Mouse (Mus musculus): ENCODE data around the gene Gm21750.

DNA sequence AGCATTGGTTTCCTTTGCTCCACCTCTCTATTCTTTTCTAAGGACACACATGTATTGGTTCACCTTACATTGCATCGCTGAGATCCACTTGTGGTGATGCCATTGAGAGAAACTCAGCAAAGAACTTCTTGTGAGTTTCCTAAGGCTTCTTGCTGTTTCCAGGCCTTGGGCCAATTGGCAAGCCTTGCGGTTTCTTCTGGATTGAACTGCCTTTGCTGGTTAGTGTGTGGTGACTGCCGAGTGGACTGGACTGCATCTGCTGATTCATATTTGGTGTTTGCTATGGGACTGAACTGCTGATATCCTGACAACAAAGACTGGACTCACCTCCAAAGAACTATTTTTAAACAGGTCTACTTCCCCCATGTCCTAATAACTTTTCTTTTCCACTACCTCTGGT, 26.7 kb upstream of the Gm21750 start:
- TF ChIP-seq KAT2A (conservative IDR thresholded peaks at IDR 0.05; ENCODE audit: low read depth, low read length) (no peak), TCF12 (IDR thresholded peaks at IDR 0.05; ENCODE audit: low read depth, low read length) (no peak), MEF2A (IDR thresholded peaks at IDR 0.05; ENCODE audit: extremely low read depth, insufficient replicate concordance, low read depth, low read length, poor library complexity, severe bottlenecking) (no peak), POLR2AphosphoS5 (IDR thresholded peaks at IDR 0.05; ENCODE audit: borderline replicate concordance, low read depth, low read length) (no peak), POLR2A (IDR thresholded peaks at IDR 0.05; ENCODE audit: control insufficient read depth in 1 of 2, insufficient read depth in 1 of 2, low read depth in 1 of 2, low read length in 2 of 2, poor library complexity in 1 of 2) (no peak), E2F4 (IDR thresholded peaks at IDR 0.05; ENCODE audit: borderline replicate concordance, low read depth, low read length) (no peak), POLR2AphosphoS2 (IDR thresholded peaks at IDR 0.05; ENCODE audit: low read length) (no peak), MAFK (IDR thresholded peaks at IDR 0.05; ENCODE audit: borderline replicate concordance, low read depth, low read length) (no peak), EP300 (IDR thresholded peaks at IDR 0.05; ENCODE audit: low read depth in 1 of 2, low read length in 2 of 2) (no peak), TAL1 (IDR thresholded peaks at IDR 0.05; ENCODE audit: low read length) (no peak), CTCF (IDR thresholded peaks at IDR 0.05 in 2 of 3, conservative IDR thresholded peaks at IDR 0.05 in 1 of 3; ENCODE audit: control insufficient read depth in 1 of 3, insufficient read depth in 1 of 3, low read depth in 2 of 3, low read length in 3 of 3, poor library complexity in 1 of 3, severe bottlenecking in 1 of 3) (no peak), ELF1 (IDR thresholded peaks at IDR 0.05; ENCODE audit: low read depth, low read length) (no peak), HCFC1 (IDR thresholded peaks at IDR 0.05; ENCODE audit: low read depth, low read length) (no peak)

Data from MEL (cell line).